Mouse (Mus musculus) right cerebral cortex, adult 18-20 months (tissue): Measurements from ENCODE around the gene Ipp.

Experiments
- DNase-seq: peaks from one replicate; pipeline ENCODE4 v3.0.0; 2022; ENCODE audit warnings: mixed read lengths

Ipp gene

DNA sequence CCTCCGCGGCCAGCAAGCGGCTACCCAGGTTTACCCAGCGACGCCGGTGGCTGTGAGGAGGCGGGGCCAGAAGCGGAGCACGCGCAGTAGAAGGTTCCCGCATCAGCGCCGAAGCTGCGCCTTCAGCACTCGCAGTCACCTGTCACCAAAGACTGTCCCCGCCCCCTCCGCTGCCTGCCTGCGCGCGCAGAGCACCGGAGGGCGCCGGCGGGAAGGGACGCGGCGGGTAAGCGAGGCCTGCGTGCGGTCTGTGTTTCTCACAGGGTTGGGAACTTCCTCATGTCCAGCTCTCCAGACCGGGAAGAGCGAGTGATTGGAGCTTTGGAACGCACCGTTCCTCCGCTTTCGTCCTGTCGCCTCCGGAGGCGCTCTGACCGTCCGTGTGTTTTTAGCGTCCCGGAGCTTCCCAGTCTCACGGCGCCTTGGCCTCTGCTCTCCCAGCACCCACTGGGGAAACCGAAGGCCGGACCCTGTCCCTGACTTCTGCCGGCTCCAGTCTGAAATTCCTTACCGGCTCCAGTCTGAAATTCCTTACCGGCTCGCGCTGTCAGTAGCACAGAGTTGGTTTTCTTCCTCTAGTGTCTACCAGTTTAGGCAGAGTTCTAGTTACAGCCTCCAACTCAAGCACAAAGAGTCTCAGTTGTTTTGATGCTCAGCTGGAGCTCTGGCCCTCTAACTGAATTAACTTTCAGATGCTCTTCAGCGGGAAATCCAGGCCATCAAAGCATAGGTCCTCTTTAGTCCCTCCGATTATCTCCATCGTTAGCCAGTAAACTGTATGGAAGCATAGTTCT is at the start of gene Ipp:
TSS of gene Ipp (plus strand) at position 125 of the 794 bp plus-strand sequence.
- peak; percentile 96 for DNase-seq

DNA sequence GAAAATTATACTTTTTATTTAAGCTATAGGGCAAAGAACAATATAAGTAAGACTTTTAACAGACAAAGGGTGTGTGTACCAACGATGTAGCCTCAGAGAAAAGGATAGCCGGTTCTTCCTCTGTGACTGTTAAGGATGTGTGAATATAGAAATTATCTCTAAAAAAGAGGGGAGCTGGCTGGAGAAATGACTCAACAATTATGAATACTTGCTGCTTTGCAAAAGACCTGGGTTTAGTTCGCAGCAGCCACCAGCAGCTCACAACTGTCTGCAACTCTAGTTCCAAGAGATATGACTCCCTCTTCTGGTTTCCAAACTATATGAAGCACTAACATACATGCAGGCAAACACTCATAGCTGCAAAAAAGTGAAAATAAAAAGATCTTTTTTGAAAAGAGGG is 45.4 kb upstream of the Ipp start:
- no peak for DNase-seq

DNA sequence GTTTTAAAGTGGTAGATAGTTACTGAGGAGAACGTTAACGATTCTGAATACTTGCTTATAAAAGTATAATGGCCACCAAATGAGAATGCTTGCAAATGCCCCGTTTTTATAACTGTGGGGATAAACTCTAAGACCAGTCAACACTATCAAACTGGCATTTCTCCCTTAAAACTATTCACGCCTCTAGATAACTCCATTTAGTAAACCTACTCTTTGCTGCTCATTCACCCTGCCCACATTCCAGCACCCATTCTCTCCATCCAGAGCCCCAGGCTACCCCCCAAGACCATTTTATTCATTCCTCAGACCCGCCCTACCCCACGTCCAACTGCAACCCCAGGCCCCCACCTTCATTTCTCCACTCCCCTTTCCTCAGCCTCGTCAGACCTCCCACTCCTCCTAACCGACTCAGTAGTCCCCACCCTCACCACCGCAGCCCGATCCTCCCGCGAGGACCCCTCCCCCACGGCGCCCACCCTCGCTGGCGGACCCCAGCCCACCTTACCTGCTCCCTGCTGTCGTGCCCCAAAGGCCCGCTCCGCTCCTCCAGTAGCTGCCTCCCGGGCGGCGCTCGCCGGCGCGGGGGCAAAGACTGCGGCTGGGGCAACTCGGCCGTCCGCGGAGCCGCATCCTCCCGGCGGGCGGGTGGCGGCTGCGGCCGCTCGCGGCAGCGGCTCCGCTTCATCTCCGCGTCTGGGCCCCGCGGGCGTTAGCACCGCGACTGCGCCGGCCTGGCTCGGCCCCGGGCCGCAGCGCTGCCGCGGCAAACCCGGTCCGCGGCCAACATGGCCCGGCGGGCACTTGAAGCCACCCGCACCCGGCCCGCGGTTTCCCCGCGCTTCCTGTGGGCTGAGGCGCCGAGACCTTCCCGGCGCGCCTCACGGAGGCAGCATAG is 43.9 kb upstream of the Ipp start:
- DNase-seq: peak; percentile 30

DNA sequence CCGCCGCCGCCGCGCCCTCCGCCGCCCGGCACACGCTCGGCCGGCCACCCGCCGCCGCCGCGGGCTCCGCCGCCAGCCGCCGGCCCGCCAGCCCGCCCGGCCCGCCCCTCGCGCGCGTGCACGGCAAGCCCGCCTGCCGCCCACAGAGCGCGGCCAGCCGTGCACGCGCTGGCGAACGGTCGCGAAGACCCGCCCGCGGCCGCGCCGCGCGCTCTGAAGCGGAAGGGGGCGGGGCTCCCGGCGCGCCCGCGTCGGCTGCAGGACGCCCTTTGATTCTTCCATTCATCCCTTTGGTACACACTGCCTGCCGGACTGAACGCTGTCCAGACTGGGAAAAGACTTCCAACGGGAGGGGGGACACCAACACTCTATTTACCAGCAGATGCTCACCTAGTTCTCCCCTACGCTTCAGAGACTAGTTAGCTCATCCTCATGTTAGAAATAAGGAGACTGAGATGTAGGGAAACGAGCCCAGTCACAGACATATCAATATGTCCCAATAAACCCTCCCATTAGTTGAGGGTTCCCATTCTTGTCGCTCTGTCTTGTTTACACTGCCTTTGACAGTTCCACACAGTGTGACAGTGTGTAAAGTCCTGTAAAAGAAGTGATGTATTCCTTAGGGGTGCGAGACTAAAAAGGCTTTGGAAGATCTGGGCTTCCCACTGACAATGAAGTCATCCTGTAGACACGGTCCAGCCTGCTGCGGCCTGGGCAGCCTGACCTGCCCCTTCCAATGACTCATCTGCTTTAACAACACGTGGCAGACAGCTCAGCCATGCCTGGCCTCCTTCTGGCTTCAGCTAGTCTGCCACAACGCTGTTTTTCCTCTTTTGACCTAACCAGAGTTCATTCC is 43.0 kb upstream of the Ipp start, which contains the start of gene Mast2:
TSS of gene Mast2 (minus strand) at position 58 of the 856 bp plus-strand sequence.
- peak; percentile 84 for DNase-seq

DNA sequence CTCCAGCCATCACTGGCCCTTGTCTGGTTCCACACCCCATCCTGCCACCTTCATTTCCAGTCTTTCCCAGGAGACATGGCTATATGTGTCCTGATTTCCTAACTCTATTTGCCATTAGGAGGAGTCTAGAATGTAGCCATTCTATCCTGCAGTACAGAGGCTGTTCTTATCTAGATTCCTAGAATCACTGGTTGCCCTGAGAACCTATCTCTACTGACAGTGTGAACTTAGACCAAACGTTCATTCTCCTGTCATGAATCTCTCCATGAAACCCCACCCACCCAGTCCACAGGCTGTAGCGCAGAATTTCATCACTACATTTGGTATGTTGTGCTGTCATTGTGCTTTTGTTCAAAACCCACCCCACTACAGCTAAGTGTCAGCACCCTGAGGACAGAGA is 26.0 kb upstream of the Ipp start:
- no peak for DNase-seq

DNA sequence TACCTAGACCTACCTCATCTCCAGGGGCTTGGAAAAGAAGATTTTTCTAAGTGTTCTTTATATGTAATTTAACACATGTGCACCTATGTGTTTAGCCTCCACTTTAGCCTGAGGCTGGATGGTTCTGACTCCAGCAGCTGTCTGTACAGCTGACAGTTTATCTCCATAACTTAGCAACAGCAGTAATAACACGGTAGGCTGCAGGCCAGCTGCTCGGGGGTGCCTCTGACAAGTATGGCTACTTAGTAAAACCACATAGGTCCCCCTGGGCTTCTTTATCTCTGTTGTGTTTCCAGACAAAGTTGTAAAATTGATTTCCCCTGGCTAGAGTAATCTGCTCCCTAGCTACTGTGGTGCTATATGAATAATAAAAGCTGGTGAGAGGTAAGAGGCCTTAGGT is 23.9 kb upstream of the Ipp start:
- DNase-seq: no peak

DNA sequence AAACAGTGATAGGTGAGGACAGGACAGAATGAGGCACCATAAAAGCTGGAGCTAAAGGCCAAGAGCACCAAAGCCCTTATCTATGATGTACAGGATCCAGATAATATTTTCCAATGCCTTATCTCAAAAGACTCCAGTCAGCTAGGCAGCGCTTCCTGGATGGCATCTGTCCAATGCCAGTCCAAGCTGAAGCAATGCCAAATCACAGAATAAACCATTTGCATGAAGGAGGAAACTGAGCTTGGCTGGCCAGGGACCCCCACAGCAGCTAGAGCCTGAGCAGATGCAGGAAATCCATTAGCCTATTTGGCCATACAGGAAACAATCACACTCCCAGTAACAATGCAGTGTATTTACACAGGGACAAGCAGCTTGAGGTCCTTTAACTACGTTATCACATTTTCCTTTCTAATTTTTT is 16.2 kb upstream of the Ipp start:
- no peak for DNase-seq

DNA sequence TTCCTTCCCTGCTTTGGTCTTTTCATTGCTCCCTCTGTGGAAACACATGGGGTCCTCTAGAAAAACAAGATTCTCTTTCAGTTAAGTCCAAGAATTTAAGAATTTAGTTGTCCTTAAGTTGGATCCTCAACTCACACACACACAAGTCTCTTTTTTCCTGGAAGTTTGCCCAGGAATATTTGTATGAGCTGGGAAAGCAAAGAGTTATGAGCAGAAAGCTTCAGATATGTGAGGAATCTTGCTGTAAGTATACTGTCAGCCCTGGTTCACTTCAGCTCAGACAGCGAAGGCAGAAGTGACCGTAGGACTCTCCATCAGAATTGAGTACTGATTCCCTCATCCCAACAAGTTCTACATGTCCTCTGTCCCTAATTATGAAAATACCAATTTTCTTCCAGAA is 15.5 kb upstream of the Ipp start:
- no peak for DNase-seq

DNA sequence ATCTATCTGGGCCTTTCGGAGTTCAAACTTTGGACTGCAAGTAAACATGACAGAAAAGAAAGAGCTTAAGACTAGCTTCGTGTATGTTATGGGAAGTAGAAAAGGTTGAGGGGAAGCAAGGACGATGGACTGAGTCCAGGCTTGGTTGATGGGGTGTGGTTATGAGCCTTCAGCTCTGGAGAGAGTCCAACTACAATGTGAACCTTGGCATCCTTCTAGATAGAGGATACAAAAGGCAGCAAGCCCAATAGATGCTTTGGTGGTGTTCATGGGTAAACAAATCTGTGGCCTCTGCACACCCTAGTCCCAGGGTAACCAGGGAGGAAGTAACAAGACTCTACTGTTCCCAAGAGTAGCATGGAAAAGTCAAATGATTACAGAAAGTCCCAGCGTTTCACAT is 14.9 kb upstream of the Ipp start:
- no peak for DNase-seq

DNA sequence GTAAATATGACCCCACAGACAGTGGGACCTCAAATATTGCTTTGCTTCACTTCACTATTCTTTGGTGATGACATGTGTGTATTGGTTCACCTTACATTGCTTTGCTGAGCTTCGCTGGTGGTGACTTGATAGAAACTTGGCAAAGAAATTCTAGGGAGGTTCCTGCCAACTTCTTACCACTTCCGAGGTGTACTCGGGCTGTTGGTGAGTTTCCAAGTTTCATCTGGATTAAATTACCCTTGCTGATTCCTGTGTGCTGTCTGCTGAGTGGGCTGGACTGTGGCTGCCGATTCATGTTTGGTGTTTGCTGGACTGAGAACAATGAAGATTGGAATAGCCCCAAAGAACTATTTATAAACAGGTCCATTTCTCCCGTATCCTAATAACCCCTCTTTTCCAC is 13.7 kb upstream of the Ipp start:
- DNase-seq: no peak

DNA sequence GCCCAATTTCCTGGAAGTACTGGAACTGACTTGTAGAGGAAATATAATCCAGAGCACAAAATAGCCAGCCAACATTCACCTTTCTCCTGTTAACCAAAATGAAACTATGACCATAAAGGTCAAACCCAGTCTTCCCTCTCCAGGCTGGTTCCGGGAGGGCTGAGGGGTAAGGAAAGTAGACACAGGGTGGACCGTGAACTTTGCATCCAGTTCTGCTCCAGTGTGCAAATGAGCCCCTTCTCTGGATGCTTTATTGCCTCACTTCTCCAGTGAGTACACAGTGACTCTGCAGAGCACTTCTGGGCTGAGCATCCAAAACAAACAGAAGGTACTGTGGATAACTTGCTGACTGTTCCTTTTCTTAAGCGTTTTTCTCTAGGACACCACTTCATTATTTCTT is 7.4 kb upstream of the Ipp start:
- no peak for DNase-seq

DNA sequence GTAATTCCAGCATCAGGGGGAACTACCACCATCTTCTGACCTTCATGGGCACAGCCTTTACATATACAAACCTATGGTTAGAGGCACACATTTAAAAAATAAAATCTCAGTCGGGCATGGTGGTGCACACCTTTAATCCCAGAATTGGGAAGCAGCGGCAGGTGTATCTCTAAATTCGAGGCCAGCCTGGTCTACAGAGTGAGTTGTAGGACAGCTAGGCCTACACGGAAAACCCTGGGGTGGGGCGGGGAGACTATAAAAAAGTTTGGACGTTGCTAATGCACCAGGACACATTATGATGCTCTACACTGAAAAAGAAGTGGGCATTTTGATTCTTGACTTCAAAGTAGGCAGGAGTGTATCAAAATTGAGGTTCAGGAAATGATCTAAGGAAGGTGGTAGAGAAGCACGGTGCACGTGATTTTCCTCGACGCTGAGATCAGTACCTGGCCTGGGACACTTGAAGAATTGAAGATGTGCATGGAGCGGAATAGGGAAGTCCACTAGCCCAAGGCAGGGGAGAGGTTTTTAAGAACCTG is 394 bp upstream of the Ipp start:
- no peak for DNase-seq

DNA sequence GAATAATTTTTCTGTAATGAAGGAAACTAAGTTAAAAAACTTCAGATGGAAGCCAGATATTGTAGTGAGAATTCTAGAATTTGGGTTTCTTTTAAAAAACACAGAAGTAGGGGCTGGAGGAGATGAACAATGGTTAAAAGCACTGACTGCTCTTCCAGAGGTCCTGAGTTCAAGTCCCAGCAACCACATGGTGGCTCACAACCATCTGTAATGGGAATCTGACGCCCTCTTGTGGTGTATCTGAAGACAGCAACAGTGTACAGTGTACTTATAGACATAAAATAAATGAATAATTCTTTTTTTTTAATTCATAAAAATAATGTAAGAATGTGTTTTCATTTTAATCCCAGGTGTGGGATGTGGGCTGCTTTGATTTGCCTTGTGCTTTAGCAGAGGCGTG is 23.8 kb downstream of the Ipp start:
- no peak for DNase-seq

DNA sequence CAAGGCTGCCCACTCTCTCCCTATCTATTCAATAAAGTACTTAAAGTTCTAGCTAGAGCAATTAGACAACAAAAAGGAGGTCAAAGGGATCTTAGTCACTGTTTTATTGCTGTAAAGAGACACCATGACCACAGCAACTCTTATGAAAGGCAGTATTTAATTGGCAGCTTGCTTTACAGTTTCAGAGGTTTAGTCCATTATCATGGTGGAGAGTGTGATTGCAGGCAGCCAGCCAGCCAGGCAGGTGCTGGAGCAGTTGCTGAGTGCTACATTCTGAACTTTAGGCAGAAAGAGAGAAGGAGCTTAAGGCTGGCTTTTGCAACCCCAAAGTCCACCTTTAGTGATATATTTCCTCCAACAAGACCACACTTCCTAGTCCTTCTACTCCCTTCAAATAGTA is 29.0 kb downstream of the Ipp start:
- no peak for DNase-seq

DNA sequence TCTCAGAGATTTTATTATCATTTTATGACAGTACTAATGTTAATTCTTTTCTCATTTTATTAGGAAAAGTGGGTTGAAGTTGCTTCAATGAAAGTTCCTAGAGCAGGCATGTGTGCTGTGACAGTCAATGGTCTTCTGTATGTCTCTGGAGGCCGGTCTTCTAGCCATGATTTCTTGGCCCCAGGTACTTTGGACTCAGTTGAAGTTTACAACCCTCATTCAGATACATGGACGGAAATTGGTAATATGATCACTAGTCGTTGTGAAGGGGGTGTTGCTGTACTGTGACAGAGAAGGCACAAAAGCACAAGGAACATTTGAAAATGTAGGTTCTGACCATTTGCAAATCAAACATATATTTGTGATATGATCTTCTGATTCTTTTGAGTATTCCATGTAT is 30.4 kb downstream of the Ipp start:
- DNase-seq: no peak

DNA sequence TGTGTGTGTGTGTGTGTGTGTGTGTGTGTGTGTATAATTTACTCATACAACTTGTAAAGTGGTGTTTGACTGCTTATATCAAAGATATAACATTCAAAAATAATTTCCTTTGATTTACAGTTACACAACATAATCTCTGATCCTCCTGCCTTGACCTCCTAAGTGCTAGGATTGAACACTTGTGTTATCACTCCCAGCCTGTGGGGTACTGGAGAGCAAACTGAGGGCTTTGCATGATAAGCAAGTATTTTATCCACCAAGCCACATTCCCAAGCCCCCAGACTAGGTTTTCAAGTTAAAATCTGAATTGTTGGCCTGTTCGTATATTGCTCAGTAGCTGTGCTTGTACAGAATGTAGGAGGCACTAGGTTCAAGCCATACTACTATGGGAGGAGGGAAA is 43.1 kb downstream of the Ipp start:
- no peak for DNase-seq

DNA sequence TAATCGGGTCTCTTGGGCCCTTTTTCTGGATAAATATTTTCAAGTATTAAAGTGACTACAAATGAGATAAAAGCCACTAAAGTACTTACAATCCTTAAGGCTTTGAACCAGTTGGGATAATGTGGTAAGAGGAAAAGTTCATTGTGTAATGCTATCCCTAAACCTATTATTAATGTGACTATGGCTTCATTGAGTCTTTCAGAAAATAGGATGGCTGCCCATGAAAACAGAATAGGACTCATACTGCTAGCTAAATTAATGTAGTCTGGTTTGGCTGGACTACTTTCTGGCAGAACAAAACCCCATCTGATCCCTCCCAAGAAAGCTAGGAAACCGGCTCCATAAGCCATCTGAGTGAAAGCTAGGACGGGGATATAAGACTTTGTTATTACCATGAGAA is 45.7 kb downstream of the Ipp start:
- no peak for DNase-seq

DNA sequence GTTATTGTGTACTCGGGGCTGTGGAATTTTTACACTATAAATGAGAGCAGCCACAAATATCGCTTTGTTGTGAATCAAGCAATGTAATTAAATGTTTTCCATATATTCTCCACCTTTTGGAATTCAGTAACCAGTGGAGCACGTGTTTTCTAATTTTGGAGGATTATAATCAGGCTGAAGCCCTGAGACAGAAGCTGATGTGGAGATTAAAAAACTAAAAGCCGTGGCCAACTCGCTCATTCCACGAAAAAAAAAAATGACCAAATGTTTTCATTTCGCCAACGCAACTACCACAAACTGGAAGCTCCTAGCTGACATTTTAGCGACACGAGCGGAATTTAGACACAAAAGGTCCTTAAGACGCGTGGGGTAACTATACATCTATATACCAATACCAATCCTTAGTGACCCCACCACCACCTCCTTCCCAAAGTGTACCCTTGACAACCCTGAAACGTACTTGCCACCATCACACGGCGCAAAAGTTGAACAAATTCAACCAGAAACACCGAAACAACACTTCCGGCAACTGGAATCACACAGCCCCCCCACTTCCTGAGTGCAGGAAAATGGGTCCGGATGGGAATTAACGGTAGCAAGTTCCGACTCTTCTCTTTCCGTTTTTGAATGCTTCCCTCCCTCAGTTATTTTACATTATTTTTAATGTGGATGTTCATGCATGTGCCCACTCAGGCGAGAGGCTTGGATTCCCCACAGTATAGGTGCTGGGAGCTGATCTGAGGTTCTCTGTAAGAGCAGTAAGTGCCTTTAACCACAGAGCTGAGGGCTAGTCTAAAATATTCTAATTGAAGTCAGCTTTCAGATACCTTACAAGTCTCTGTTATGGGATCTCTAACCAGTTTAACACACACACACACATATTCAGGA is 48.3 kb downstream of the Ipp start, which contains the start of gene Tmem69:
TSS of gene Tmem69 (minus strand) at position 524 of the 888 bp plus-strand sequence.
- peak; percentile 81 for DNase-seq

DNA sequence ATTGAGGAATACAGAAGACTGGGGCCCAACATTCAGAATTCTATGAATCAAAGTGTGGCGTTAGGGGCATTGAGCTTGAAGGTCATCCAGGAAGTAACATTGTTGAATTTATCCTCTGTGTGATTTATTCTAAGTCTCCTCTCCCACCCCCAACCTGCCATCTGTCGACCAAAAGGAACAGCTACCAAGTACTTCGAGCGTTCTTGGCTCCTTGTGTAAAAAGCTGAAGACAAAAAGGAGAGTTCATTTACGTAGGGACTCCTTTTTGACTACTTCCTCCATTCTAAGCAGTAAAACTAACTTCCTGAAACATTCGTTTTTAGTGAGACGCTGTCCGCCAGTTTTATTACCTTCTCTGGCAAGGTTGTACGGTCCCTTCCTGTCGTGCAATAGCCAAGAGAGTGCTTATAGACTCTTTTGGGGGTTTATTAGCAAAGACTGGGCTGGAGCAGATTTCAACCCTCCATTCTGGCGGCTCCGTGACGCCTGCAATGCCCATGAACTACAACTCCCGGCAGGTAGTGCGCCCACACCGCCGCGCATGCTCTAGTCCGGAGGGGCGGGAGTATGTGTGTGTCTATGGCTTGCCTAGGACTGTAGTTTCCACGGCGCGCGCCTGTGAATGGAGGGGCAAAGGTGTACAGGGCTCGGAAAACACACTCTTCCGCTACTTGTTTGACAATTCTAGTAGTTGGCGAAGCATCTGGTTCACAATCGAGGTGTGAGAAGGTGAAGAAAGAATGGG is 49.4 kb downstream of the Ipp start:
- peak; percentile 97 for DNase-seq

DNA sequence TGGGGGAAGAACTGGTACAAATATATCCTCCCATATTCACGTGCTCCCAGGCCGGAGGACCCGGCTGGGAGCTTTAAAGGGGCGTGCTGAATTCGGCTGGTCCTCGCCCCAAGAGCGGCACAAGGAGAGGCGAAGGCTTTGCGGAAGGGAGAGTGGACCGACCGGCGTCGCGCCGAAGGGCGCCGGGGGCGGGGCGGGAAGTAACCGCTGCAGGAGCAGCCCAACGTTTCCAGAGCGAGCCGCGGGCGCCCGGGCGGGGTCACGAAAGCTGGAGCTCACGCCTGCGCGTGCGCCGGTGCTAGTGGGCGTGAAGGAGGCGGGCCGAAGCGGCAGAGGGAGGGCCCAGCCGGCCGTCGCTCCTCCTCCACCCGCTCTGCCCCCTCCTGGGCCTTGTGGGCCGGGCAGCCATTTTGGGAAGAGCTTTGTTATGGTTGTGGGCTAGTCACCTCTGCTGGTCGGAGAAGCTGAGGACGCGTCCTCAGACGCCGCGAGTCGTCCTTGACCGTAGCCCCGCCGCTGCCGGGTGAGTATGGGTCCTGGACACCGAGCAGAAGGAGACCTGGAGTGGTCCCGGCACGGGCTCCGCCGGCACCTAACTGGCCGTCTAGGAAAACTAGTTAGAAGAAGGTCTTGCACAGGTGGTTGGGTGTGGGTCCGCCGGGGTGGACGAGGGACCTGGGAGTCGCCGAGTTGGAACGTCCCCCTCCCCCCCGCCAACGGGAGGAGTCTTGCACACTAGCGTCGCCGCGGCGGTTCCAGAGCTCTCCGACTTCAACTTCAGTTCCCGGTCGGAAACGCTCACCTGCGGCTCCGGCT is 50.2 kb downstream of the Ipp start, which contains the start of gene Gpbp1l1:
TSS of gene Gpbp1l1 (plus strand) at position 353 of the 816 bp plus-strand sequence.
- DNase-seq: peak; percentile 99
